Mouse (Mus musculus): ENCODE measurements around the gene Lrch2.
"Not testable (repeated sequence)": the region's sequence is repeated elsewhere in the genome, so short reads cannot be mapped to it uniquely, and the experiment has no call there.

Lrch2 gene

GRCm38 (mm10) chrX:147553421-147554201 is at the start of gene Lrch2:
Gene Lrch2 (minus strand): TSS chrX:147554081.
- peak; percentile 3 to 11 for DNase-seq (ENCODE audit: low spot score in 2 of 2)

GRCm38 (mm10) chrX:147540934-147541870 is 12.7 kb downstream of the Lrch2 start:
- DNase-seq (ENCODE audit: low spot score in 2 of 2) = no peak

- no peak for DNase-seq (ENCODE audit: low spot score in 2 of 2)
Measured at GRCm38 (mm10) chrX:147538377-147538776, 15.5 kb downstream of the Lrch2 start.

GRCm38 (mm10) chrX:147537117-147537516 is 16.8 kb downstream of the Lrch2 start:
- DNase-seq (ENCODE audit: low spot score in 2 of 2) = not testable (repeated sequence)

- DNase-seq (ENCODE audit: low spot score in 2 of 2) = no peak
Measured at GRCm38 (mm10) chrX:147535616-147536015, 18.3 kb downstream of the Lrch2 start.

GRCm38 (mm10) chrX:147531675-147532074 is 22.2 kb downstream of the Lrch2 start:
- no peak for DNase-seq (ENCODE audit: low spot score in 2 of 2)

GRCm38 (mm10) chrX:147527646-147528172 is 26.2 kb downstream of the Lrch2 start:
- DNase-seq (ENCODE audit: low spot score in 2 of 2) = no peak

GRCm38 (mm10) chrX:147489551-147489950 is 64.3 kb downstream of the Lrch2 start:
- DNase-seq (ENCODE audit: low spot score in 2 of 2) = no peak

GRCm38 (mm10) chrX:147453610-147454009 is 100.3 kb downstream of the Lrch2 start, which contains the start of gene Vmn1r239-ps:
Gene Vmn1r239-ps (minus strand): TSS chrX:147453710.
- not testable (repeated sequence) for DNase-seq (ENCODE audit: low spot score in 2 of 2)

GRCm38 (mm10) chrX:147443386-147443785 is 110.5 kb downstream of the Lrch2 start:
- peak in 1 of 2 experiments; percentile 5 for DNase-seq (ENCODE audit: low spot score in 2 of 2)

GRCm38 (mm10) chrX:147435400-147435799 is 118.5 kb downstream of the Lrch2 start:
- DNase-seq (ENCODE audit: low spot score in 2 of 2) = no peak

GRCm38 (mm10) chrX:147429753-147430152 is 124.1 kb downstream of the Lrch2 start:
- DNase-seq (ENCODE audit: low spot score in 2 of 2) = peak; percentile 13 to 65

- no peak for DNase-seq (ENCODE audit: low spot score in 2 of 2)
Measured at GRCm38 (mm10) chrX:147429129-147429528, 124.8 kb downstream of the Lrch2 start, which contains the start of gene Il13ra2. Gene Il13ra2 (minus strand): TSS chrX:147429192.
